Mouse (Mus musculus) limb, embryonic 14.5 days (tissue): ENCODE results near the gene Cntfr. TPM values are rescaled to one million over a fixed set of nuclear protein-coding genes. Genes with fewer than 3 reads are reported as not detected.

Experiments used
- ATAC-seq: fragments of 200-750 bp; cut with Nextera tagmentation; 2 replicates; pipeline ENCODE4 v1.8.0; 2017; ENCODE audit warnings: low read depth, moderate number of reproducible peaks, moderate TSS enrichment; ENCODE audit not compliant: low FRiP score
- DNase-seq: peaks from one replicate; pipeline ENCODE4 v3.0.0-alpha.2; 2015; ENCODE audit warnings: low spot score
- H3K27ac ChIP-seq: fragments of 300-500 bp; sonication (generic); replicated peaks from 2 replicates; pipeline ENCODE4 v1.5.1; 2014; ENCODE audit warnings: low read depth, mild to moderate bottlenecking, low read length, moderate library complexity, mixed read lengths
- H3K27me3 ChIP-seq: fragments of 300-500 bp; sonication (generic); 2 replicates; pipeline ENCODE4 v1.6.1; 2014; ENCODE audit warnings: low read length, mixed read lengths; ENCODE audit not compliant: control insufficient read depth, insufficient read depth
- H3K36me3 ChIP-seq: fragments of 300-500 bp; sonication (generic); 2 replicates; pipeline ENCODE4 v1.6.1; 2014; ENCODE audit warnings: mild to moderate bottlenecking, low read length, moderate library complexity, mixed read lengths; ENCODE audit not compliant: control insufficient read depth, insufficient read depth
- H3K4me1 ChIP-seq: fragments of 300-500 bp; sonication (generic); 2 replicates; pipeline ENCODE4 v1.6.1; 2014; ENCODE audit warnings: antibody characterized with exemption, low read length, mixed read lengths; ENCODE audit not compliant: control insufficient read depth, insufficient read depth
- H3K4me2 ChIP-seq: fragments of 300-500 bp; sonication (generic); replicated peaks from 2 replicates; pipeline ENCODE4 v1.6.1; 2014; ENCODE audit warnings: low read depth, mild to moderate bottlenecking, low read length, moderate library complexity; ENCODE audit not compliant: severe bottlenecking
- H3K4me3 ChIP-seq: fragments of 300-500 bp; sonication (generic); replicated peaks from 2 replicates; pipeline ENCODE4 v1.5.1; 2014; ENCODE audit warnings: low read length
- H3K9ac ChIP-seq: fragments of 300-500 bp; sonication (generic); 2 replicates; pipeline ENCODE4 v1.6.1; 2014; ENCODE audit warnings: mild to moderate bottlenecking, low read depth, low read length, moderate library complexity; ENCODE audit not compliant: severe bottlenecking
- H3K9me3 ChIP-seq: fragments of 300-500 bp; sonication (generic); 2 replicates; pipeline ENCODE4 v1.6.1; 2016; ENCODE audit warnings: low read length; ENCODE audit not compliant: control insufficient read depth
- POLR2A ChIP-seq: fragments of 200-500 bp; IDR thresholded peaks from 2 replicates; pipeline ENCODE4 v1.8.0; 2012; ENCODE audit warnings: inconsistent platforms, mild to moderate bottlenecking, moderate library complexity, borderline replicate concordance; ENCODE audit not compliant: insufficient read depth, insufficient read length; ENCODE audit errors: extremely low read depth
- WGBS: fragments of 180-500 bp; shearing (Covaris S2); extraction: QIAGEN DNeasy Blood & Tissue Kit; methylation state at CpG from one replicate; pipeline ENCODE4 v1.1.7; 2014; 5-methylcytosine and 5-hydroxymethylcytosine counted together
- polyA plus RNA-seq, 2 experiments: library from polyadenylated mRNA; depleted of rRNA in 1 of 2; stranded (reverse) in 1 of 2; unstranded in 1 of 2; fragments of >200 nt; fragmentation: Nextera tagmentation in 1 of 2; extraction: Ambion mirVana in 1 of 2; gene quantifications; 2 replicates each; pipeline versions ENCODE4 v1.2.1 to v1.2.3; 2012 to 2014

Gene Cntfr
- polyA plus RNA-seq, 2 experiments: 5.4 to 34.2 TPM

- ATAC-seq (no peak), DNase-seq (no peak)
- H3K4me1 ChIP-seq: peaks cover 21% of the 10 kb centered on the region
- no peak for TF ChIP-seq POLR2A
- peaks cover 7% of the 10 kb centered on the region; the same call in 1 of the 2 replicates for H3K27me3 ChIP-seq
- H3K9ac ChIP-seq: peak overlapping the region; percentile 79
- 17% methylated on average over 10 of the region's 10 CpGs for WGBS
- H3K4me2 ChIP-seq: peak overlapping the region; percentile 80
- no peaks in the 10 kb centered on the region for H3K36me3 ChIP-seq
- H3K4me3 ChIP-seq: peak overlapping the region; percentile 59
- H3K9me3 ChIP-seq: no peaks in the 10 kb centered on the region
- H3K27ac ChIP-seq: no peak overlapping the region
These were observed 57.6 kb downstream of the Cntfr start for GRCm38 (mm10) chr4:41639214-41639841.

GRCm38 (mm10) chr4:41638828-41639213 lies 58.1 kb downstream of the Cntfr start:
- peaks cover 21% of the 10 kb centered on the region for H3K4me1 ChIP-seq
- 82% methylated on average over 6 of the region's 6 CpGs for WGBS
- H3K36me3 ChIP-seq: no peaks in the 10 kb centered on the region
- no peak for ATAC-seq
- DNase-seq: no peak
- H3K27ac ChIP-seq: no peak overlapping the region
- H3K9me3 ChIP-seq: no peaks in the 10 kb centered on the region
- H3K4me3 ChIP-seq: peak overlapping the region; percentile 59; the same call in 1 of the 2 replicates
- no peak overlapping the region for H3K9ac ChIP-seq
- TF ChIP-seq POLR2A: no peak
- peaks cover 7% of the 10 kb centered on the region; the same call in 1 of the 2 replicates for H3K27me3 ChIP-seq
- peak overlapping the region; percentile 80; the same call in 1 of the 2 replicates for H3K4me2 ChIP-seq

- ATAC-seq (no peak), DNase-seq (no peak)
- Histone ChIP-seq H3K36me3 (no peaks in the 10 kb centered on the region), H3K4me1 (peaks cover 21% of the 10 kb centered on the region), H3K27me3 (peaks cover 7% of the 10 kb centered on the region; the same call in 1 of the 2 replicates), H3K27ac (no peak overlapping the region), H3K9ac (no peak overlapping the region), H3K4me3 (no peak overlapping the region), H3K4me2 (no peak overlapping the region), H3K9me3 (no peaks in the 10 kb centered on the region)
- WGBS: 86% methylated on average over 10 of the region's 10 CpGs
- no peak for TF ChIP-seq POLR2A
These were observed 58.6 kb downstream of the Cntfr start for GRCm38 (mm10) chr4:41638186-41638731.

- DNase-seq (no peak), ATAC-seq (no peak)
- Histone ChIP-seq H3K27me3 (peaks cover 10% of the 10 kb centered on the region), H3K9me3 (no peaks in the 10 kb centered on the region), H3K36me3 (no peaks in the 10 kb centered on the region), H3K27ac (no peak overlapping the region), H3K4me3 (no peak overlapping the region), H3K9ac (no peak overlapping the region), H3K4me2 (no peak overlapping the region), H3K4me1 (peaks cover 21% of the 10 kb centered on the region)
- TF ChIP-seq POLR2A: no peak
- 72% methylated on average over 10 of the region's 10 CpGs for WGBS
These were observed 59.8 kb downstream of the Cntfr start for GRCm38 (mm10) chr4:41636882-41637635.

- no peak overlapping the region for H3K4me2 ChIP-seq
- DNase-seq: no peak
- no peaks in the 10 kb centered on the region for H3K9me3 ChIP-seq
- H3K27me3 ChIP-seq: peaks cover 14% of the 10 kb centered on the region
- 13% methylated on average over 7 of the region's 7 CpGs for WGBS
- H3K9ac ChIP-seq: no peak overlapping the region
- H3K4me3 ChIP-seq: no peak overlapping the region
- no peak for TF ChIP-seq POLR2A
- no peaks in the 10 kb centered on the region for H3K36me3 ChIP-seq
- no peak for ATAC-seq
- H3K4me1 ChIP-seq: peaks cover 27% of the 10 kb centered on the region
- H3K27ac ChIP-seq: 0 out of 2 replicates have a peak overlapping the region, but pooled peaks have one; percentile 11
These were observed 60.5 kb downstream of the Cntfr start for GRCm38 (mm10) chr4:41636366-41636765.
